Mouse (Mus musculus): ENCODE measurements around the gene Myom1. TPM values are rescaled to one million over a fixed set of nuclear protein-coding genes. Genes with fewer than 3 reads are reported as not detected.

Gene Myom1
- 14.5 TPM for polyA plus RNA-seq (2014; fragmentation: Illumina TruSeq; extraction: RNeasy Lipid Tissue Mini Kit (QIAGEN cat#74804))

DNA sequence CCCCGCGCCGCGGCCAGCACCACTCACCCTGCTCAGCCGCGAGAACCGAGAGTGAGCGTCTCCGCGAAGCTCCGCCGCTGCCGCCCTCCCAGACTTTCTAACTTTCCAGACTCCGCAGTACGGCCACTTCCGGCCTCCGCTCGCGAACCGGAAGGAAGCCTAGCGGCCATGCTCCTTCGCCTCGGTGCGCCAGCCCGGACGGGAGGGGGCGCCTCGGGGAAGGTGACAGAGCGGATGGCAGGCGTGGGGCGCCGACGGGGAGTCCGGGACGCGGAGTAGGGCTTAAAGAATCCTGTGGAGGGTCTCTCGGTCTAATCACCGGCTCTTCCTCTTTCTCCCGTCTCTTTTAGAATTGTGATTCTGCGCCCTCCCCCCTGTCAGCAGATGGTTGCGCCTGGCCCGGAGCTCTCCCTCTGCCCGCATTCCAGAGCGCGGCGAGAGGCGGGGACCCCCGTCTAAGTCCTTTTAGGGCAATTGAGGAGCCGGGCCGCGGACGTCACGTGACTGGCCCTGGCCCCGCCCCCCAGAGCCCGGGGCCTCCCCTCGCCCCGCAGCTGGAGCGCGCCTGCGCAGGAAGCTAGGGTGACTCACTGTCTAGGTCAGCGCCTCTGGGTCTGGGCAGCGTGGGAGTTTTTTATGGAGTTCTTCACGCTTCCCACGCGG is at the start of gene Myom1:
TSS of gene Myom1 (plus strand) at position 553 of the 663 bp plus-strand sequence.

DNA sequence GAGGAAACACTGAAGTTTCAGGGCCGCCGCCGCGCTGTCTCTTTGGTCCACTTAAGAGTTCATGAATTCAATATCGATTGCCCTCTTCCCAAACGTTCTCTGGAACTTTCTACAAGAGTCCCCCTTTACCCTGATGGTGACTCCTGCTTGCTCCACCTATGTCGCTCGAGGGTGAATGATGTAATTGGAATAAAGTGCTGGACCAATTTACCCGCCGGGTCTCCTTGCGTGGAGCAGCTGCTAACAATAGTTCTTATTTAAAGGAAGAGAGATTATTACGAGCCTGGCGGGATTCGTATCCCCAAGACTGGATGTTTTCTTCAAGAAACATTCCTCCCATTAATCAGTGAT is 286 bp downstream of the Myom1 start, which contains the start of gene Myl12a:
TSS of gene Myl12a (minus strand) at position 135 of the 351 bp plus-strand sequence.

Other genes with a start within 250 kb of the Myom1 start
- 196 TPM for gene Tgif1, start 149.1 kb upstream of the Myom1 start, polyA plus RNA-seq (2014; fragmentation: Illumina TruSeq; extraction: RNeasy Lipid Tissue Mini Kit (QIAGEN cat#74804))
- gene Myl12a, start 245 bp downstream of the Myom1 start, polyA plus RNA-seq (2014; fragmentation: Illumina TruSeq; extraction: RNeasy Lipid Tissue Mini Kit (QIAGEN cat#74804)) = 307 TPM
- 47.1 TPM for gene Lpin2, start 179.9 kb downstream of the Myom1 start, polyA plus RNA-seq (2014; fragmentation: Illumina TruSeq; extraction: RNeasy Lipid Tissue Mini Kit (QIAGEN cat#74804))